Mouse (Mus musculus) cerebellum, adult 8-10 months (tissue): ENCODE data around the gene Hnrnpd.

Experiments
- DNase-seq: peaks from one replicate; pipeline ENCODE4 v3.0.0; 2022

Gene Hnrnpd

DNA sequence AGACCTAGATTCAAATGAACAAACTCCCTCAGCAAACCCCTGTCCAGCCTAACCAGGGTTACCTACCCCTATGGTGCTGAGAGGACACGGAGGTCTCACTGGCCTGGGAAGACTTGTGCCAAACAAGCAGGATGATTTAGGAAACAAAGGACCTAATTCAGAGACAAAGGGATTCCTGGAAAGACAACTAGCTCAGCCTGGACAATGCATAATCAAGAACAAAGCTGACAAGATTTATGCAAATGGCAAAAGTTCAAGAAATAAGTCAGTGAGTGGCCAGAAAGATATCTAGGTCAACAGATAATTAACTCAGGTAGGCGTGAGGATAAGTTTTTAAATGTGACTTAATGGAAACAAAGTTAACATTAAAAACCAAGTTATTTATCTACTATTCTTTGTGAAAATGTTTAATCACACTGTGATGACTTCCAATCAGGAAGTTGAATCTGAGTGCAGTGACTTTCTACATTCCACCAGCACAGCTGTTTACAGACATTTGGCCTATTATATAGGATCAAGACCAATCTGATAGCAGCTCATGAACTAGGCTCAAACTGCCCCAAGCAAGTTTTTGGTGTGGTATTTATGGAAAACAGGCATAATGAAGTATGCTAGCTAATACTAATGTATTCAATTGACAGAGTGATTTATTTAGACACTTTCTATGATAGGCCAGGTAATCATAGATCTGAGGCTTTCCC, 19.4 kb downstream of the Hnrnpd start:
- no peak for DNase-seq

GRCm38 (mm10) chr5:99958666-99959065, 20.1 kb downstream of the Hnrnpd start:
- DNase-seq = no peak

DNA sequence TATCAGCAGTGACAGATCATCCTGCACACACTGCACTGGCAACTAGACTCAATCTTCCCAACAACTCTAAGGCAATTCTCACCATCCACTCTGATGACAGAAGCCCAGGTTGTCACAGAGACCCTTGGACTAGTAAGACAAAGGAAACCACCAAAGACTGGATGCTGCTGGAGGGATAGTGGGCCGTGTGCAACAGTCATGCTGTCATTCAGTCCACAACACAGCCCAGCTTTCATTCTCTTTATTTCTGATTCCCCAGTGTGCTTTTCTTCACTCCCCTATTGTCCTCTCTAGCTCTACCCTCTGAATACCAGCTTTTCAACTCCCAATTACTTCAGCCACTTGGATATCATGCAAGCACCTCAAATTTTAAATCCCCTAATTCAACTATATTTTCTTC, 24.9 kb downstream of the Hnrnpd start:
- no peak for DNase-seq

DNA sequence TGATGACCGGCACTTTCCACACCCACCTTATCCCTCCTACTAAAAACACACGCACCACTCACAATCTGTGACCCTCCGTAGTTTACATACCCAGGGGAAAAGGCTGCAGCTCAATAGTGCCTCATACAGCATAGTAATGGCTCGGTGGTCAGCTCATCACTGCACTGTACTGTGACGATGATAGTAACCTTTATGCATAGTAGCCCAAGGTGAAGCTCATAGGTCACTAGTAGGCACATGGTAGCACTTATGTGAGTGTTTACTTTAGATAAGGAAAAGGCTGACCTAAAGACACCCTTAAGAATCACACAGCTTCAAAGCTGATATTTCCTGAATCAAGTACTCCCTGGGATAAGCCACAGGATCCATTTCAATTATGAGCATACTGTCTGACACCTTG, 26.2 kb downstream of the Hnrnpd start:
- no peak for DNase-seq

GRCm38 (mm10) chr5:99941776-99942502, 36.8 kb downstream of the Hnrnpd start:
- DNase-seq = no peak

- DNase-seq = no peak
Observed at GRCm38 (mm10) chr5:99941273-99941672, 37.5 kb downstream of the Hnrnpd start.

DNA sequence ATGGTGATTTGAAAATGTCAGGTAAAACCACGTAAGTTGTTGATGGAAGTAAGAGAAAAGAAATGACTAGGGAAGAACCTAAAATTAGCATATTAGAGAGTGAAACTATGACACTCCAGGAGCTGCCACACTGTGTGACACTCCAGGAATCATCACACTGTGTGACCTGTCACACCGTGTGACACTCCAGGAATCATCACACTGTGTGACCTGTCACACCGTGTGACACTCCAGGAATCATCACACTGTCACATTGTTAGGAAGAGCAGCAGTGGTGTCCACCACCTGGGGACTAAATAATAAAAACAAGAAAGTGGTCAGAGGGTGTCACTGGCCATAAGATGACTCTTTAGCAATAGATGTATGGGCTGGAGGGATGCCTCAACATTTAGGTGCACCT, 39.3 kb downstream of the Hnrnpd start:
- no peak for DNase-seq

GRCm38 (mm10) chr5:99931910-99932309, 46.8 kb downstream of the Hnrnpd start:
- DNase-seq = no peak

DNA sequence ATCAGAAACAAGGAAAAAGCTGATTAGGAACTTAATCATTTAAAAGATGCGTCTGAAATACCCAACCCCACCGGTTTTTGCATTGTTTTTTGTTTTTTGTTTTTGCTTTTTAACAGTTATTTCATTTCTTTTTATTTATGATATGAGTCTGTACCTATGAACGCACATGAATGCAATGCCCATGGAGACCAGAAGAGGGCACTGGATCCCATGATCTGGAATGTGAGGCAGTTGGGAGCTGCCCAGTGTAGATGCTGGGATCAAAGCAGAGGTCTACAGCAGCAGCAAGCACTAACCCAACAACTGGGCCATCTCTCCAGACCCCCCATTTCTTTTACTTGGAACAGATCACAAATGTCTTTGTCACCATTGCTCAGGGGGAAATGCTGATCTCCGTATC, 50.8 kb downstream of the Hnrnpd start:
- no peak for DNase-seq

DNA sequence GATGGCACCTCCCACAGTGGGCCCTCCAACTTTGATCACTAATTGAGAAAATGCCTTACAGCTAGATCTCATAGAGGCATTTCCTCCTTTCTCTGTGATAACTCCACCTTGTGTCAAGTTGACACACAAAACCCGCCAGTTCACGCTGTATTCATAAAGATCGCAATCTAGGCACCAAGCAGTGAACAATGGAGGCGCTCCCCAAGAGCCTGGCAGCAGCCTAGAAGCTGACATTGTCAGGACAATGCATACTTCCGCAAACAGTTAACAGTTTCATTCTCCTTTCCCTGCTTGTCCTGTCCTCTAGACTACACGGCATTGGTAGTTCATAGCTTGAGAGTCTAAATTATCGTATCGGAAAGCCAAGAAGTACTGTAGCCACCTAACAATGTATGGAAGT, 56.7 kb downstream of the Hnrnpd start:
- no peak for DNase-seq

DNA sequence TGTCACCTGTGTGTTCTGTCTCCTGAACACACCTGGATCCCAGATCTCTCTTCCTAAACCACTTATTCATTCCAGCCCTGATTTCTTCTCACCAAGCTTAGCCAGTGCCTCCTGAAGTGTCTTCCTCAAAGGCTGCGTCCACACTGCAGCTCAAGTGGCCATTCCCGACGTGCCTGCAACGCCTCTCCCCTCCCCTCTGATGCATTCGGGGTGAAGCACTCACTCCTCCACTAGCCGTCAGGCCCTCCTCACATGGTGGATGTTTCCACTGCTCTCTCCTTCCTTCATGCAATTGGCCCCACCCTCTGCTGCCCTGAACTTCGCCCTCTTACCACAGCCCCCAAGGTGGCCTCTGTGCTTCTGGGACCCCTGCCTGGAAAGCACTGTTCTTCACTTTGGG, 63.2 kb downstream of the Hnrnpd start:
- DNase-seq = no peak

DNA sequence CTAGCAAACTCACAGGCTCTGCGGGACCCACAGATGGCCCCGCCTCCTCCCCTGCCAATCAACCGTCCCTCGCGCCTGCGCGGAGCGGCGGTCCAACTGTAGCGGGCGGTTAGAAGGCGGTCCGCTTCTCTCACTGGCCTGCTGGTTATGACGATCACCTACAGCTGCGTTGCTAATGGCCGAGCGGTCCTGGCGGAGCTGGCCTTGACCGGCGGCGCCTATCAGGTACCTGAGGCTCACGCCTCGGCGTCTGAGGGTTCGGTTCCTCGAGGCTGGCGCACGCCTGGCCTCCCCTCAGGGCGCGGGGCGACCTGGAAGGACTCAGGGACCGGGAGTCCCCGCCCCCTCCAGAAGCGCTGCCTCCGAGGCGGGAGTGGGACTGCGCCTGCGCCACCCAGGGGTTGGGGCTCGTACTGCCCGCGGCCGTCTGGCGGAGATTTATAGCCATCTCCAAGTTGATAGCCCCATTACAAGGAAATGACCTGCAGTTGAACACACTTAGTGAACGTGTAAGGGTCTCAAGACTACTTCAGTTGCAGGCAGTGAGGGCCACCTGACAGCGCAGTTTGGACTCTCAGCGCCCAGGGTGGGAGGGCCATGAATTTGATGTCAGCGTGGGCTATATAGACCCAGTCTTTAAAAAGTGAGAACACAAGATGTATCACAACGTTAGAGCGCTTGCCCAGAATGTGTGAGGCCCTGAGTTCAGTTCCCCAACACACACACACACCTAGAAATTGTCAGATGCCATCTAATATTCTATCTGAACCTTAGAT, 72.4 kb downstream of the Hnrnpd start, which contains the start of gene Vamp9:
Gene Vamp9, plus strand, starts transcription at position 74 of the 776 bp plus-strand sequence.
- DNase-seq = peak; percentile 87
